ENCODE assay signal across 11 mouse cellular contexts in genomic region chr5:110778263-110778662, GRCm38 (mm10).
"Had no signal": no experiment of that assay in that cellular context is flagged by ENCODE, and none has a peak within 500 bp of the region (broad histone marks: within the 10 kb centered on the region; RNA-seq: fewer than 3 reads in every experiment).

No protein-coding gene starts in this region.

- DNase-seq: kidney, adult 8-10 months; kidney, postnatal 25 days; lung, adult 2 months; right cerebral cortex, postnatal 14 days; thymus, postnatal 4 days had no signal

- ATAC-seq: lung, postnatal 0 days had no signal

- H3K4me2 ChIP-seq: midbrain, embryonic 12.5 days had no signal

- H3K9ac ChIP-seq: midbrain, embryonic 12.5 days; stomach, embryonic 15.5 days had no signal

- H3K4me3 ChIP-seq: left cerebral cortex, adult 2 months; midbrain, embryonic 12.5 days; stomach, embryonic 15.5 days had no signal

- H3K9me3 ChIP-seq: megakaryocyte, embryonic 14.5 days; midbrain, embryonic 12.5 days; stomach, embryonic 15.5 days had no signal

- H3K27me3 ChIP-seq: megakaryocyte, embryonic 14.5 days; midbrain, embryonic 12.5 days; stomach, embryonic 15.5 days had no signal

- H3K27ac ChIP-seq: left cerebral cortex, adult 2 months; macrophage; midbrain, embryonic 12.5 days; stomach, embryonic 15.5 days had no signal
